Mouse (Mus musculus) myocyte (in vitro differentiated cells): ENCODE measurements around the gene Vmn1r1.

Experiments used
- CEBPB ChIP-seq: IDR thresholded peaks from 2 replicates; pipeline ENCODE4 v1.6.1; 2011; ENCODE audit warnings: mild to moderate bottlenecking, moderate library complexity; ENCODE audit not compliant: poor library complexity, insufficient read depth, severe bottlenecking
- E2F4 ChIP-seq: IDR thresholded peaks from one replicate; pipeline ENCODE4 v1.6.1; 2011; ENCODE audit warnings: mild to moderate bottlenecking, control low read depth, moderate library complexity; ENCODE audit not compliant: insufficient read depth
- MAX ChIP-seq: IDR thresholded peaks from one replicate; pipeline ENCODE4 v1.6.1; 2011; ENCODE audit warnings: low read depth, mild to moderate bottlenecking, control low read depth
- MYOG ChIP-seq, 3 experiments: IDR thresholded peaks; one replicate each; pipeline ENCODE4 v1.6.1; 2011; ENCODE audit warnings: control low read depth in 2 of 3, low read depth in 2 of 3, mild to moderate bottlenecking in 2 of 3; ENCODE audit not compliant: insufficient read length in 2 of 3, control insufficient read depth in 1 of 3, insufficient read depth in 1 of 3
- POLR2A ChIP-seq: IDR thresholded peaks from one replicate; pipeline ENCODE4 v1.6.1; 2011; ENCODE audit warnings: low read depth, mild to moderate bottlenecking, control low read depth, moderate library complexity; ENCODE audit not compliant: insufficient read length
- POLR2AphosphoS2 ChIP-seq: IDR thresholded peaks from one replicate; pipeline ENCODE4 v1.6.1; 2011; ENCODE audit warnings: low read depth, control low read depth; ENCODE audit not compliant: insufficient read length
- REST ChIP-seq: IDR thresholded peaks from one replicate; pipeline ENCODE4 v1.6.1; 2011; ENCODE audit warnings: mild to moderate bottlenecking, control low read depth, moderate library complexity; ENCODE audit not compliant: insufficient read depth, insufficient read length
- TCF12 ChIP-seq: IDR thresholded peaks from one replicate; pipeline ENCODE4 v1.6.1; 2011; ENCODE audit warnings: mild to moderate bottlenecking, control low read depth; ENCODE audit not compliant: poor library complexity, insufficient read depth, severe bottlenecking
- TCF3 ChIP-seq: IDR thresholded peaks from one replicate; pipeline ENCODE4 v1.6.1; 2011; ENCODE audit warnings: low read depth, control low read depth; ENCODE audit not compliant: insufficient read length
- USF1 ChIP-seq: IDR thresholded peaks from one replicate; pipeline ENCODE4 v1.6.1; 2011; ENCODE audit warnings: low read depth, mild to moderate bottlenecking, control low read depth, moderate library complexity

- TF ChIP-seq CEBPB (no peak), POLR2A (no peak), MYOG (IDR thresholded peaks at IDR 0.05; ENCODE audit: control insufficient read depth in 1 of 3, insufficient read depth in 1 of 3, insufficient read length in 2 of 3, low read depth in 2 of 3) (peak in 1 of 3 experiments; percentile 50), TCF3 (no peak), MAX (no peak), REST (no peak), USF1 (no peak), TCF12 (no peak), E2F4 (no peak), POLR2AphosphoS2 (no peak)
Observed at GRCm38 (mm10) chr1:182113587-182114500, 50.4 kb downstream of the Vmn1r1 start.
